Mouse (Mus musculus) lung, embryonic 14.5 days (tissue): ENCODE data around the gene Rap1gap2. TPM values are rescaled to one million over a fixed set of nuclear protein-coding genes. Genes with fewer than 3 reads are reported as not detected.

Experiments used
- ATAC-seq: fragments of 200-750 bp; cut with Nextera tagmentation; 2 replicates; pipeline ENCODE4 v1.8.0; 2017; ENCODE audit warnings: mild to moderate bottlenecking, moderate TSS enrichment, moderate library complexity; ENCODE audit not compliant: insufficient read depth
- DNase-seq: peaks from one replicate; pipeline ENCODE4 v3.0.0-alpha.2; 2015
- H3K27ac ChIP-seq: fragments of 300-500 bp; sonication (generic); 2 replicates; pipeline ENCODE4 v1.5.1; 2014; ENCODE audit warnings: low read depth, mild to moderate bottlenecking, moderate library complexity
- H3K27me3 ChIP-seq: fragments of 300-500 bp; sonication (generic); 2 replicates; pipeline ENCODE4 v1.6.1; 2014; ENCODE audit warnings: low read length, control low read depth; ENCODE audit not compliant: insufficient read depth
- H3K36me3 ChIP-seq: fragments of 300-500 bp; sonication (generic); 2 replicates; pipeline ENCODE4 v1.6.1; 2014; ENCODE audit warnings: control low read depth; ENCODE audit not compliant: insufficient read depth
- H3K4me1 ChIP-seq: fragments of 300-500 bp; sonication (generic); 2 replicates; pipeline ENCODE4 v1.6.1; 2014; ENCODE audit warnings: antibody characterized with exemption, control low read depth; ENCODE audit not compliant: insufficient read depth
- H3K4me2 ChIP-seq: fragments of 300-500 bp; sonication (generic); 2 replicates; pipeline ENCODE4 v1.6.1; 2014; ENCODE audit warnings: mild to moderate bottlenecking
- H3K4me3 ChIP-seq: fragments of 300-500 bp; sonication (generic); 2 replicates; pipeline ENCODE4 v1.5.1; 2014; ENCODE audit warnings: low read depth, low read length
- H3K9ac ChIP-seq: fragments of 300-500 bp; sonication (generic); 2 replicates; pipeline ENCODE4 v1.6.1; 2014
- H3K9me3 ChIP-seq: fragments of 300-500 bp; sonication (generic); 2 replicates; pipeline ENCODE4 v1.6.1; 2016; ENCODE audit warnings: low read depth, low read length, control low read depth
- CTCF ChIP-seq: IDR thresholded peaks from 2 replicates; pipeline ENCODE4 v1.5.1; 2016; ENCODE audit warnings: antibody characterized with exemption, low read depth
- WGBS: fragments of 180-500 bp; shearing (Covaris S2); extraction: QIAGEN DNeasy Blood & Tissue Kit; methylation state at CpG from one replicate; pipeline ENCODE4 v1.1.7; 2014; 5-methylcytosine and 5-hydroxymethylcytosine counted together
- polyA plus RNA-seq: library from polyadenylated mRNA; unstranded; fragments of >200 nt; fragmentation: Nextera tagmentation; extraction: Ambion mirVana; gene quantifications from 2 replicates; pipeline ENCODE4 v1.2.1, GENCODE M21; 2014

Rap1gap2 gene
- polyA plus RNA-seq, 1 experiment from 2014 or later, result 2.6 TPM

GRCm38 (mm10) chr11:74534380-74534779 is 76.3 kb downstream of the Rap1gap2 start:
- ATAC-seq (no peak), DNase-seq (no peak)
- Histone ChIP-seq H3K27ac (no peak overlapping the region), H3K4me2 (no peak overlapping the region), H3K36me3 (no peaks in the 10 kb centered on the region), H3K9ac (no peak overlapping the region), H3K27me3 (no peaks in the 10 kb centered on the region), H3K4me3 (no peak overlapping the region), H3K4me1 (no peaks in the 10 kb centered on the region), H3K9me3 (no peaks in the 10 kb centered on the region)
- 72% methylated on average over 7 of the region's 7 CpGs for WGBS
- no peak for TF ChIP-seq CTCF

DNA sequence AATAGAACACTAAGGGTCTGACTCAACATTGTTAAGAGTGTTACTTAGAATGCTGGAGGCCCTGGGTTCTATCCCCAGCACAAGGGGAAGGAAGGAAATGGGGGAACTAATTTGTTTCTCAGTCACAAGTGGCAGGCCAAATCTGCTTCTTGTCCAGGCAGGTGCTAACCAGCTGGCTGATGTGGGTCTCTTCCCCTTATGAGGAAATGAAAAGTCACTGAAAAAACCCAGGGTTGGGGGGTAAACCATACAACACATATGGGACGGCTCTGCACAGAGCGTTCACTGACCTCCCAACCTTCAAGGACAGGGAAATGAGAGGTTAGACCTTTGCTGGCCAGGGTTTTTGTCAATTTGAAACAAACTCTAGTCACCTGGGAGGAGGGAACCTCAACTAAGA is 77.7 kb downstream of the Rap1gap2 start:
- Histone ChIP-seq H3K27me3 (no peaks in the 10 kb centered on the region), H3K27ac (no peak overlapping the region), H3K9ac (no peak overlapping the region), H3K4me1 (no peaks in the 10 kb centered on the region), H3K4me2 (no peak overlapping the region), H3K9me3 (no peaks in the 10 kb centered on the region), H3K36me3 (no peaks in the 10 kb centered on the region), H3K4me3 (no peak overlapping the region)
- no peak for ATAC-seq
- DNase-seq, result no peak
- TF ChIP-seq CTCF, result no peak
- 95% methylated on average over 2 of the region's 2 CpGs for WGBS

DNA sequence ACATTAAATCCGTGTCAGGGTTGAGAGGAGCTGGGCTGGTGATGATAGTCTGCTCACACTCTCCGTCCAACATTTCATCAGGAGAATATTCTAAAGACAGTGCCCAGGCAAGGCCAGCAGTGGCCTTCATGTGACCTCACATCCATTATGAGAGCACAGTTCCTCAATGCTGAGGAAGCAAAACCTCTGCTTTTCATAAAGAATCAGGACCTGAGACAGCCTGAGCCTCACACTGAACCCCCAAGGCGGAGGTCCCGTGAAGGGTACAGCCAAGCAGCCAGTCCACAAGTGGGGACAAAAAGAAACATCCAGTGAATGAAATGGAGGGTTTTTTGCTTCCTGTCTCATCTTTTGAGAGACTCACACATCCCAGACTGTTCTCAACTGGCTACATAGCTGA is 78.3 kb downstream of the Rap1gap2 start:
- Histone ChIP-seq H3K4me3 (no peak overlapping the region), H3K36me3 (no peaks in the 10 kb centered on the region), H3K9ac (no peak overlapping the region), H3K27me3 (no peaks in the 10 kb centered on the region), H3K4me2 (no peak overlapping the region), H3K4me1 (no peaks in the 10 kb centered on the region), H3K27ac (no peak overlapping the region), H3K9me3 (no peaks in the 10 kb centered on the region)
- TF ChIP-seq CTCF, result no peak
- ATAC-seq (no peak), DNase-seq (no peak)
- WGBS, result 52% methylated on average over 4 of the region's 4 CpGs

- no peak for DNase-seq
- 19% methylated on average over 3 of the region's 3 CpGs for WGBS
- Histone ChIP-seq H3K4me2 (no peak overlapping the region), H3K36me3 (no peaks in the 10 kb centered on the region), H3K4me1 (no peaks in the 10 kb centered on the region), H3K9me3 (no peaks in the 10 kb centered on the region), H3K9ac (no peak overlapping the region), H3K27ac (no peak overlapping the region), H3K27me3 (no peaks in the 10 kb centered on the region), H3K4me3 (no peak overlapping the region)
- no peak for TF ChIP-seq CTCF
- no peak for ATAC-seq
These were observed 79.0 kb downstream of the Rap1gap2 start for GRCm38 (mm10) chr11:74531725-74532124.

DNA sequence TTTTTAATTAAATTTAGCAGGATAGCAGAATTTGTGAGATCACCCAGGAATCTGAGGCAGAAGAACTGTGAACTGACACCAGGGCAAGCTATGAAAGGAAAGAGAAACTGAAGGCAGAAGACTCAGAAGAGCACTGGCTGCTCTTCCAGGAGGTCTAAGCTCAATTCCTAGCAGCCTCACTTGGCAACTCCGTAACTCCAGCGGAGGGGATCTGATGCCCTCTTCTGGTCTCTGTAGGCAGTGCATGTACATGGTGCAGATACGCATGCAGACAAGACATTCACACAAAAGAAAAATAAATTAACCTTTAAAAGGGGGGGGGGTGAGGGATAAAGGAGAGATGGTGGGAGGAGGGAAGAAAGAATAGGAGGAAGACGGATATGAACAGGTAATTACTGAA is 80.9 kb downstream of the Rap1gap2 start:
- no peak overlapping the region for H3K4me3 ChIP-seq
- peak; percentile 65 for DNase-seq
- 63% methylated on average over 4 of the region's 4 CpGs for WGBS
- no peaks in the 10 kb centered on the region for H3K4me1 ChIP-seq
- H3K4me2 ChIP-seq, result no peak overlapping the region
- H3K9me3 ChIP-seq, result no peaks in the 10 kb centered on the region
- no peak for ATAC-seq
- H3K27me3 ChIP-seq, result no peaks in the 10 kb centered on the region
- TF ChIP-seq CTCF, result peak; percentile 73
- H3K36me3 ChIP-seq, result no peaks in the 10 kb centered on the region
- H3K27ac ChIP-seq, result no peak overlapping the region
- no peak overlapping the region for H3K9ac ChIP-seq

DNA sequence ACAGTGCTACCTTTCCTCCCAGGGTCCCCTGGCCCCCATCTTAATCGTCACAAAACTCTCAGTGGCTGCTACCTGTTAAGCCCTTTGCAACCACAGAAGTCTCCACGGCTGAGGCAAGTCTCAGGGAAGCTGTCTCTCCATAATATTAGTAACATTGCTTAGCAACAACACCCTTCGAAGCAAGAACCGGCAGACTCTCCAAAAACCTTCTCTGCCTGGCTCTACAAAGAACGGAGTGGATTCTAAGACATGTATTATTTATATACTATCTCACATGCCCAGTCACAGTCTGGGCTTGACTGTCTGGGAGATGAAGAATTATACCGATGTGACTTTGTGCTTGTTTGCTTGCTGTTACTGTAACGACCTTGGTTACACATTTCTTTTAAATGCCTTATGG is 83.2 kb downstream of the Rap1gap2 start:
- H3K9ac ChIP-seq, result no peak overlapping the region
- no peak for ATAC-seq
- no peaks in the 10 kb centered on the region for H3K9me3 ChIP-seq
- no peak overlapping the region for H3K4me2 ChIP-seq
- H3K4me3 ChIP-seq, result no peak overlapping the region
- TF ChIP-seq CTCF, result no peak
- WGBS, result 53% methylated on average over 7 of the region's 7 CpGs
- no peak for DNase-seq
- no peaks in the 10 kb centered on the region for H3K36me3 ChIP-seq
- H3K27me3 ChIP-seq, result peaks cover 18% of the 10 kb centered on the region
- H3K4me1 ChIP-seq, result no peaks in the 10 kb centered on the region
- H3K27ac ChIP-seq, result no peak overlapping the region

DNA sequence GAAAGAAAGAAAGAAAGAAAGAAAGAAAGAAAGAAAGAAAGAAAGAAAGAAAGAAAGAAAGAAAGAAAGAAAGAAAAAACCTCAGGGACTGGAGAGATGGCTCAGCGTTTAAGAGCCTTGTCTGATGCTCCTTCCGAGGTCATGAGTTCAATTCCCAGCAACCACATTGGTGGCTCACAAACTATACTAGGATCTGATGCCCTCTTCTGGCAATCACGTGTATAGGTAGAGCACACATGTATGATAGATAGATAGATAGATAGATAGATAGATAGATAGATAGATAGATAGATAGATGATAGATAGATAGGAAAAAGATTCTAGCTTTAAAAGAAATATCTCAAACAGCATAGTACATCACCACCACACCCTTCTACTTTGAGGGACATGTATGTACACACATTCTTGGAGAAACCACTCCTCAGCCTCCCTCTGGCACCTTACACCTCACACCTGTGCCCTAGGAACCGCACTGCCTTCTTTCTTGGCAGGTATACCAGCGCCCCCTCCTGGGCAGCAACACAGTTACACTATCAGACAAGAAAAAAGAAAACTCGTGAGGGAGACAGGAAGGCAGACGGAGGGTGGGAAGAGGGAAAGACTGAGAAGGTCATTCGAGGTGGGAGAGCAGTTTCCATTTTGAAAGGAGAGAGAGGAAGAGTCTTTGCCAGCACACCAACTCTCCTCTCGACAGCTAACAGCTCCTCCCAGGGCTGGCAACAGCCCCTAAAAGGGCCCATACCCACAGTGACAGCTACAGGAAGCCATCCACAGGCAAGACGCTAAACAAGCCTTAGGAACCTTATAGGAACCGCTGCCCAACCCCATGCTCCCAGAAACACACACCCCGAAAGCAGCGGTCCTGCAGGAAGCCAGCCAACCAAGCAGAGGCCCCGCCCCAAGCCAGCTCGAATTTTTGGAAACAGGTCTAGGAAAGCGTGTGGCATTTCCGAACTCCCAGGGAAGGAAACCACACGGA is 84.2 kb downstream of the Rap1gap2 start:
- Histone ChIP-seq H3K27me3 (peaks cover 26% of the 10 kb centered on the region), H3K36me3 (no peaks in the 10 kb centered on the region), H3K9me3 (no peaks in the 10 kb centered on the region), H3K4me3 (no peak overlapping the region), H3K9ac (peak overlapping the region; percentile 33; the same call in 1 of the 2 replicates), H3K4me2 (peak overlapping the region; percentile 52), H3K27ac (no peak overlapping the region), H3K4me1 (0 out of 2 replicates have a peak, but pooled peaks cover 5% of the 10 kb centered on the region)
- DNase-seq (peak; percentile 71), ATAC-seq (no peak)
- peak; percentile 81 for TF ChIP-seq CTCF
- WGBS, result 13% methylated on average over 18 of the region's 18 CpGs
